Mouse (Mus musculus): Measurements from ENCODE around the gene Lalba. TPM values are rescaled to one million over a fixed set of nuclear protein-coding genes. Genes with fewer than 3 reads are reported as not detected.

Lalba gene
- polyA plus RNA-seq, 1 experiment from 2014 or later, result not detected

DNA sequence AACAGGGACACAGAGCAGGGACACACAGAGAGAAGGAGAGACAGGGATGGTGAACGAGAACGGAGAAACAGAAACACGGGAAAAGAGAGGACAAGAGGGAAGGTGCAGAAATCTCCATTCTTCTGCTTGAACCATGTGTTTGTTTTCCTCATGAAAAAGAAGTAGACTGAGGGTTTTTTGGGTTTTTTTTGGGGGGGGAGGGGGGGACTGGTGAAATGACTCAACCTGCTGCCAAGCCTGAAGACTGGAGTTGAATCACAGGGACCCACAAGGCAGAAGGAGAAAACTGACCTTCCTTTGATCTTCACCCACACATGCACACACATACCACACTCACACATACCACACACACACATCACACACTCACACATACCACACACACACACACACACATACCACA is 20.8 kb upstream of the Lalba start:
- no peak for ATAC-seq (ENCODE audit: low FRiP score)
- no peak overlapping the region for H3K27ac ChIP-seq
- H3K4me1 ChIP-seq (replicated peaks; ENCODE audit: control insufficient read depth, insufficient read depth, low read length), result no peaks in the 10 kb centered on the region
- no peak overlapping the region for H3K4me2 ChIP-seq (replicated peaks)
- H3K9ac ChIP-seq, result no peak overlapping the region
- no peak overlapping the region for H3K4me3 ChIP-seq (replicated peaks; ENCODE audit: low read length)
- no peaks in the 10 kb centered on the region for H3K9me3 ChIP-seq (ENCODE audit: control insufficient read depth, low read length)
- no peaks in the 10 kb centered on the region for H3K36me3 ChIP-seq (replicated peaks; ENCODE audit: control insufficient read depth, insufficient read depth)
- DNase-seq (ENCODE audit: low spot score), result no peak
- 92% methylated on average over 3 of the region's 3 CpGs for WGBS
- H3K27me3 ChIP-seq (ENCODE audit: control insufficient read depth, insufficient read depth, low read length), result no peaks in the 10 kb centered on the region

DNA sequence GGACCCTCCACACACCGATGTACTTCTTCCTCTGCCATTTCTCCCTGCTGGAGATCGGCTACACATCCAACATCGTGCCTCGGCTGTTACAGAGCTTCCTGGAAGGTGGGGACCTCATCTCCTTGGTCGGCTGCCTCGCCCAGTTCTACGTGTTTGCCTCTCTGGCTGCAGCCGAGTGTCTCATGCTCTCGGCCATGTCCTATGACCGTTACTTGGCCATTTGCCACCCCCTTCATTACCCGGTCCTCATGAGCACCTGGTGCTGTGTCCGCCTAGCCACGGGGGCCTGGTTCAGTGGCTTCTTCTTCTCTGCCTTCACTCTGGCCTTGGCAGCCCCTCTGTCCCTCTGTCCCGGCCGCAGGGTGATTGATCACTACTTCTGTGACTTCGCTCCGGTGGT is 15.1 kb upstream of the Lalba start:
- H3K4me2 ChIP-seq (replicated peaks), result no peak overlapping the region
- WGBS, result 92% methylated on average over 17 of the region's 17 CpGs
- no peak for ATAC-seq (ENCODE audit: low FRiP score)
- no peak overlapping the region for H3K9ac ChIP-seq
- no peaks in the 10 kb centered on the region for H3K27me3 ChIP-seq (ENCODE audit: control insufficient read depth, insufficient read depth, low read length)
- H3K9me3 ChIP-seq (ENCODE audit: control insufficient read depth, low read length), result no peaks in the 10 kb centered on the region
- no peak overlapping the region for H3K27ac ChIP-seq
- no peaks in the 10 kb centered on the region for H3K36me3 ChIP-seq (replicated peaks; ENCODE audit: control insufficient read depth, insufficient read depth)
- H3K4me1 ChIP-seq (replicated peaks; ENCODE audit: control insufficient read depth, insufficient read depth, low read length), result no peaks in the 10 kb centered on the region
- H3K4me3 ChIP-seq (replicated peaks; ENCODE audit: low read length), result no peak overlapping the region
- no peak for DNase-seq (ENCODE audit: low spot score)

DNA sequence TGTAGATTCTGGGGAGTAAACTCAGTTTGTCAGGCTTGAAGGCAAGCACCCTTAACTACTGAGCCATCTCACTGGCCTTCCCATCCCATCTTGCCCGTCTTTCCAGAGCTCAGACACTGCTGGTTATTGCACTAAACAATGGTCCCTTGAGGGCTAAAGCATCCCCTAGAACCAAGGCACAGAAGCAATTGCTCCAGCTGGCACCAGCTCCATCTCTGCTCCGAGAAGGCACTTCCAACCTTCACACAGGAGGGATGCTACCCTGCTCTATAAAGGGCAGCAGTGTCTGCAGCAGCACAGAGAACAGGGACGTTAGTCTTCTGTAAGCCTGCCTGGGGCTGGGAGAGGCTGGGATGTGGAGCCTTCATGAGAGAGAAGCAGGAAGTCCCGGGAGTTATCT is 9.6 kb upstream of the Lalba start, which contains the start of gene Olfr279:
Gene Olfr279, plus strand, starts transcription at position 301 of the 400 bp plus-strand sequence.
- Histone ChIP-seq H3K9me3 (ENCODE audit: control insufficient read depth, low read length) (no peaks in the 10 kb centered on the region), H3K4me1 (replicated peaks; ENCODE audit: control insufficient read depth, insufficient read depth, low read length) (no peaks in the 10 kb centered on the region), H3K4me3 (replicated peaks; ENCODE audit: low read length) (no peak within 1 kb of the TSS), H3K9ac (no peak within 1 kb of the TSS), H3K27ac (no peak within 1 kb of the TSS), H3K4me2 (replicated peaks) (no peak within 1 kb of the TSS), H3K27me3 (ENCODE audit: control insufficient read depth, insufficient read depth, low read length) (no peaks in the 10 kb centered on the region), H3K36me3 (replicated peaks; ENCODE audit: control insufficient read depth, insufficient read depth) (no peaks in the 10 kb centered on the region)
- WGBS, result 69% methylated on average over 4 of the region's 4 CpGs
- no peak for DNase-seq (ENCODE audit: low spot score)
- no peak for ATAC-seq (ENCODE audit: low FRiP score)

DNA sequence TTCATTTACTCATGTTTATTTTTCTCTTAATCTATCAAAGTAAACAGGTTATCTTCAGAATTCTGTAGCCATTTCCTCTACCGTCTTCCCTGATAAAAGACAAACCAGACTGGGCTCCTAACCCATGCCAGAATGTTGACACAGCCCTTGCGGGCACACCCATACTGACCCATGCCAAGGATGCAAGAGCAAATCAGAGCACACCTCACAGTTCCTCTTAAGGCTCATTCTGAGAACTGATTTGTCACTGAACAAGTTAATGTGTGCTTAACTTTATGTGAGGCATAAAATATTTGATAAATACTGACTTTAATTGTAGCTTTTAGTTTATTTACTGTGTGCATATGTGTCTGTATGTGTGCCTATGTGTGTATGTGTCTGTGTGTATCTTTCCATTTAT is 8.8 kb upstream of the Lalba start:
- H3K4me2 ChIP-seq (replicated peaks), result no peak overlapping the region
- no peak overlapping the region for H3K4me3 ChIP-seq (replicated peaks; ENCODE audit: low read length)
- H3K27me3 ChIP-seq (ENCODE audit: control insufficient read depth, insufficient read depth, low read length), result no peaks in the 10 kb centered on the region
- H3K4me1 ChIP-seq (replicated peaks; ENCODE audit: control insufficient read depth, insufficient read depth, low read length), result no peaks in the 10 kb centered on the region
- no peaks in the 10 kb centered on the region for H3K9me3 ChIP-seq (ENCODE audit: control insufficient read depth, low read length)
- H3K9ac ChIP-seq, result no peak overlapping the region
- DNase-seq (ENCODE audit: low spot score) (no peak), ATAC-seq (ENCODE audit: low FRiP score) (no peak)
- H3K27ac ChIP-seq, result no peak overlapping the region
- no peaks in the 10 kb centered on the region for H3K36me3 ChIP-seq (replicated peaks; ENCODE audit: control insufficient read depth, insufficient read depth)
- 86% methylated on average over 2 of the region's 2 CpGs for WGBS

DNA sequence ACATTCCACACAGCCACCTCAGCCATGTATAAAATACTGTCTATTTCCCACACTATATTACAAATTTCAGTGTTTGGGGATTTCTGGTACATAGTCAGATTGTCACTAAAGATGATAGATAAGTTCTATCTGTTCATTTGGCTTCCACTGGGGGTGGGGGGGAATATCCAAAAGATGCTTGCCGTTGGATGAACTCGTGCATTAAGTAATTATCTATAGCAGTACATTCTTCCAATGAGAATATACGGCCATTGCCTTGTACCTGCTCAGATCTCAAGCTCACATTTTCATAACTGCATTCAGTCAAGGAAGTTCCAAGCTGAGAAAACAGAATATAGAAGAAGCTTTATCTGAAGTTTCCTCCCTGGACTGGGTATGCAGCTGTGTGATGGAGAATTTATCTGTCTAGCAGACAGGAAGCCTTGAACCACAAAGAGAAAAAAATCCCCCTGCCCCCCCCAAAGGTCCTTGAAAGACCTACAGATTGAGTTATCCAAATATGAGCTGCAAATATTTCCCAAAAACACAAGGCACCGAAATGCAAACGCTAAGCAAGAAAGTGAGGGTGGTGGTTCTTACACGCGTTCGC is 4.0 kb upstream of the Lalba start:
- no peak overlapping the region for H3K9ac ChIP-seq
- H3K4me3 ChIP-seq (replicated peaks; ENCODE audit: low read length), result no peak overlapping the region
- 95% methylated on average over 8 of the region's 8 CpGs for WGBS
- ATAC-seq (ENCODE audit: low FRiP score) (no peak), DNase-seq (ENCODE audit: low spot score) (no peak)
- H3K27ac ChIP-seq, result no peak overlapping the region
- no peaks in the 10 kb centered on the region for H3K4me1 ChIP-seq (replicated peaks; ENCODE audit: control insufficient read depth, insufficient read depth, low read length)
- H3K36me3 ChIP-seq (replicated peaks; ENCODE audit: control insufficient read depth, insufficient read depth), result no peaks in the 10 kb centered on the region
- no peaks in the 10 kb centered on the region for H3K27me3 ChIP-seq (ENCODE audit: control insufficient read depth, insufficient read depth, low read length)
- no peak overlapping the region for H3K4me2 ChIP-seq (replicated peaks)
- H3K9me3 ChIP-seq (ENCODE audit: control insufficient read depth, low read length), result no peaks in the 10 kb centered on the region

DNA sequence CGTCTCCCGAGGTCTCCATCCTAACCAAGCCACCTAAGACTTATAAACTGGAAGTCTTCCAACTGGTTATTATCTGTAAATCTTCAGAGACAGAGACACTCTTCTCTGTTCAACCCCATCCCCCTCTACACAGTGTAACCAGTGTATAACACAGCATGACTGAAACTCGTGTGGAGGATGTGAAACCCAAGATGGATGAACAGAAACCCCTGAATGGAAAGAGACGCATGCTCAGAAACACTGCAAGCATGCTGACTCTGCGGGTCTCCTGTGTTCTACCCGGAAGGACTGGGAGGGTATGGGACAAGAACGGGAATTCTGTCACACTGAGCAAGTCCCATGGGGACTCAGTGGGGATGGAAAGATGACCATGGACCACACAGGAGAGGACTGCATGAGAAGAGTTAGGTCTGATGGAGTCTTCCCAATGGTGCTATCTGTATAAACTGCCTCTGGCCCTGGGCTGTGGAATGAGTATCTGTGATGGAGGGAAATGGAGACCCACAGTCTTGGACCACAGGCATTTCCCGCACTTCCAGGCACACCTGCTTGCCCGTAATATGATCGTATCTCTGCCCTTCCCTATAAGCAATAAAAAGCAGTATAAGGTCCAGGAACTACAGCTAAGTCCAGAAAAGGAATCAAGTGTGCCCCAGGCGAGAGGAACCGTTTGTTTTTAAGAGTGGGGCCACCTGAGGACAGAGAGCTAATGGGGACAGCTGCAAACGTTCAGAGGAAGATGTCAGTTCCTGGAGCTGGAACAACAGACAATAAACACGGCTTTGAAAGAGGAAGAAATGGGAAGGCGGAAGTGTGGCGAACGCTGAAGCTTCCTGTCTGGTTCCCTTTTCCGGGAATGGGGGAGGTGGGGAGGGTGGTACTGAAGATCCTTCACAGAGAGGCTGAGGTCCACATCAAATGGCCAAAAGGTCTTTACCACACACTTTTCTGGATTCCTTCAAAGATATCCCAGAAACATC is 1.7 kb upstream of the Lalba start:
- Histone ChIP-seq H3K36me3 (replicated peaks; ENCODE audit: control insufficient read depth, insufficient read depth) (no peaks in the 10 kb centered on the region), H3K4me1 (replicated peaks; ENCODE audit: control insufficient read depth, insufficient read depth, low read length) (no peaks in the 10 kb centered on the region), H3K9ac (no peak overlapping the region), H3K27me3 (ENCODE audit: control insufficient read depth, insufficient read depth, low read length) (no peaks in the 10 kb centered on the region), H3K27ac (no peak overlapping the region), H3K4me3 (replicated peaks; ENCODE audit: low read length) (no peak overlapping the region), H3K9me3 (ENCODE audit: control insufficient read depth, low read length) (no peaks in the 10 kb centered on the region), H3K4me2 (replicated peaks) (no peak overlapping the region)
- 74% methylated on average over 18 of the region's 18 CpGs for WGBS
- ATAC-seq (ENCODE audit: low FRiP score) (no peak), DNase-seq (ENCODE audit: low spot score) (no peak)

DNA sequence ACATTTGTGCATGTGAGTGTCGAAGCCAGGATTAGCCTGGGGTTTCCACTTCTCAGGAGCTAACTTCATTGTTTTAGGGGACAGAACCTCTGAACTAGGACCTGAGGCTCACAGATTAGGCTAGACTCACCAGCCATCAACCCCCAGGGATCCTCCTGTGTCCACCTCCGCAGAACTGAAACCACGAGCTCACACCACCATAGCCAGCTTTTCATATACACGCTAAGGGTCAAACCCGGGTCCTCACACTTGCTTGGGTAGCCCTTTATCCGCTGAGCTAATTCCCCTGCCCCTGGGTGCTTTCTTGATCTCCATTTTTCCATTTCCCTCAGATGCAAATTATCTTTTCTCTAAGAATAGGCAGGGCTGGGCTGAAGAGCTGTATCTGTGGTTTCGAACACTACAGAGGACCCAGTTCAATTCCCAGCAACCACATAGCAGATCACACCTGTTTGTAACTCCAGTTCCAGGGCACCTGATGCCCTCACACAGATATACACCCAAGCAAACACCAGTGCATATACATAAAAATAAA is 2.9 kb downstream of the Lalba start:
- H3K9ac ChIP-seq, result no peak overlapping the region
- 78% methylated on average over 7 of the region's 7 CpGs for WGBS
- H3K4me1 ChIP-seq (replicated peaks; ENCODE audit: control insufficient read depth, insufficient read depth, low read length), result no peaks in the 10 kb centered on the region
- H3K36me3 ChIP-seq (replicated peaks; ENCODE audit: control insufficient read depth, insufficient read depth), result no peaks in the 10 kb centered on the region
- H3K27me3 ChIP-seq (ENCODE audit: control insufficient read depth, insufficient read depth, low read length), result no peaks in the 10 kb centered on the region
- no peak overlapping the region for H3K4me2 ChIP-seq (replicated peaks)
- no peak for ATAC-seq (ENCODE audit: low FRiP score)
- no peak overlapping the region for H3K4me3 ChIP-seq (replicated peaks; ENCODE audit: low read length)
- DNase-seq (ENCODE audit: low spot score), result no peak
- H3K27ac ChIP-seq, result no peak overlapping the region
- no peaks in the 10 kb centered on the region for H3K9me3 ChIP-seq (ENCODE audit: control insufficient read depth, low read length)

DNA sequence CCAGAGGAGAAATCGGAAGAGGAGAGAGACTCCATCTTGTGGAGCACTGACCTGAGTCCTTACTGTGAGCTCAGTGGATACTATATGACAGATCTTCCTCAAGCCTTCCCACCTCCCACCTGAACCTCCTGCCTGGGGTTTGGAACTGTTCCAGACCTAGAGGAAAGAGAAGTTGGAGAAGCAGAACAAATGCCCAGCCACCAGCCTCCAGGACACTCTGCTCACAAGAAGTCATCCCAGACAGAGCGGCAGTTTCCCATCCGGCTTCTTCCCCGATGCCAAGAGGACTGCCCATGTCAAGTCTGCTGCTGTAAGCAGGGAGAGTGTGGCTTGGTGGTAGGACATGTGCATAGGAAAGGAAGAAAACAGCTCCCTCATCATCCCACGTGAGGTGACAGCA is 6.2 kb downstream of the Lalba start:
- DNase-seq (ENCODE audit: low spot score) (no peak), ATAC-seq (ENCODE audit: low FRiP score) (no peak)
- no peaks in the 10 kb centered on the region for H3K36me3 ChIP-seq (replicated peaks; ENCODE audit: control insufficient read depth, insufficient read depth)
- H3K4me2 ChIP-seq (replicated peaks), result no peak overlapping the region
- H3K27me3 ChIP-seq (ENCODE audit: control insufficient read depth, insufficient read depth, low read length), result no peaks in the 10 kb centered on the region
- no peak overlapping the region for H3K27ac ChIP-seq
- H3K4me3 ChIP-seq (replicated peaks; ENCODE audit: low read length), result no peak overlapping the region
- WGBS, result 82% methylated on average over 5 of the region's 5 CpGs
- no peaks in the 10 kb centered on the region for H3K4me1 ChIP-seq (replicated peaks; ENCODE audit: control insufficient read depth, insufficient read depth, low read length)
- no peaks in the 10 kb centered on the region for H3K9me3 ChIP-seq (ENCODE audit: control insufficient read depth, low read length)
- H3K9ac ChIP-seq, result no peak overlapping the region

DNA sequence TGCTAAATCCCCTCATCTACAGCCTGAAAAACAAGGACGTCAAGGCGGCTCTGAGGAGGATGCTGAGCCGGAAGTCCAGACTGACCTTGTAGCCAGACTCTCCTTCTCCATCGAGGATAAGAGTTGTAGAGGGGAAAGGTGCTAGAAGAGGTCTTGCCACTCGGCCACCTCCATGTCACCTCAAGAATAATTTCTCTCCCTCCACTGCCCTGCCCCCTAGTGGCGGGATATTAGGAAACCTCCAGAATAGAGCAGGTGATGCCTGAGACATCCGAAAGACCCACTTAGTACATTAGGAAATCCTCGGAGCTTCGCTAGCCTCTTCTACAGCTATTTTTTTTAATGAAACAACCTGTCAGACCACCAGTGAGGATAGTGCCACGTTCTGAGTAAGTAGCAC is 7.1 kb downstream of the Lalba start:
- Histone ChIP-seq H3K27me3 (ENCODE audit: control insufficient read depth, insufficient read depth, low read length) (no peaks in the 10 kb centered on the region), H3K4me3 (replicated peaks; ENCODE audit: low read length) (no peak overlapping the region)
- no peak for DNase-seq (ENCODE audit: low spot score)

More for the DNA sequence above, 7.1 kb downstream of the Lalba start:
- ATAC-seq (ENCODE audit: low FRiP score), result no peak
- H3K36me3 ChIP-seq (replicated peaks; ENCODE audit: control insufficient read depth, insufficient read depth), result no peaks in the 10 kb centered on the region
- no peaks in the 10 kb centered on the region for H3K9me3 ChIP-seq (ENCODE audit: control insufficient read depth, low read length)
- no peak overlapping the region for H3K4me2 ChIP-seq (replicated peaks)
- H3K9ac ChIP-seq, result no peak overlapping the region
- H3K4me1 ChIP-seq (replicated peaks; ENCODE audit: control insufficient read depth, insufficient read depth, low read length), result no peaks in the 10 kb centered on the region
- no peak overlapping the region for H3K27ac ChIP-seq
- 59% methylated on average over 10 of the region's 10 CpGs for whole genome bisulfite sequencing

Measured in hindbrain, embryonic 14.5 days (tissue).